Mouse (Mus musculus) forebrain, postnatal 0 days (tissue): ENCODE measurements around the gene Dydc1. TPM values are rescaled to one million over a fixed set of nuclear protein-coding genes. Genes with fewer than 3 reads are reported as not detected.

Source experiments
- ATAC-seq: fragments of 200-750 bp; cut with Nextera tagmentation; 2 replicates; pipeline ENCODE4 v1.8.0; 2017; ENCODE audit warnings: mild to moderate bottlenecking, moderate library complexity
- DNase-seq: peaks from one replicate; pipeline ENCODE4 v3.0.0-alpha.2; 2015
- H3K27ac ChIP-seq: fragments of 300-500 bp; sonication (generic); 2 replicates; pipeline ENCODE4 v1.5.1; 2014; ENCODE audit warnings: low read depth, mild to moderate bottlenecking, antibody characterized with exemption, low read length, moderate library complexity, mixed read lengths
- H3K27me3 ChIP-seq: fragments of 300-500 bp; sonication (generic); 2 replicates; pipeline ENCODE4 v1.6.1; 2014; ENCODE audit warnings: mild to moderate bottlenecking, low read length, mixed read lengths; ENCODE audit not compliant: insufficient read depth
- H3K36me3 ChIP-seq: fragments of 300-500 bp; sonication (generic); 2 replicates; pipeline ENCODE4 v1.6.1; 2014; ENCODE audit warnings: mild to moderate bottlenecking, moderate library complexity; ENCODE audit not compliant: insufficient read depth
- H3K4me1 ChIP-seq: fragments of 300-500 bp; sonication (generic); 2 replicates; pipeline ENCODE4 v1.6.1; 2014; ENCODE audit warnings: antibody characterized with exemption; ENCODE audit not compliant: insufficient read depth
- H3K4me2 ChIP-seq: fragments of 300-500 bp; sonication (generic); 2 replicates; pipeline ENCODE4 v1.6.1; 2014; ENCODE audit warnings: low read depth, mild to moderate bottlenecking, moderate library complexity
- H3K4me3 ChIP-seq: fragments of 300-500 bp; sonication (generic); 2 replicates; pipeline ENCODE4 v1.5.1; 2014; ENCODE audit warnings: low read depth, low read length, mixed read lengths
- H3K9ac ChIP-seq: fragments of 300-500 bp; sonication (generic); 2 replicates; pipeline ENCODE4 v1.6.1; 2014; ENCODE audit warnings: mild to moderate bottlenecking
- H3K9me3 ChIP-seq: fragments of 300-500 bp; sonication (generic); 2 replicates; pipeline ENCODE4 v1.6.1; 2016; ENCODE audit warnings: low read length
- CTCF ChIP-seq: sonication (generic); IDR thresholded peaks from 2 replicates; pipeline ENCODE4 v1.5.1; 2016; ENCODE audit warnings: antibody characterized with exemption, control low read depth, low read depth
- WGBS: fragments of 180-500 bp; shearing (Covaris S2); extraction: QIAGEN DNeasy Blood & Tissue Kit; methylation state at CpG from one replicate; pipeline ENCODE4 v1.1.7; 2014; 5-methylcytosine and 5-hydroxymethylcytosine counted together
- polyA plus RNA-seq: library from polyadenylated mRNA; unstranded; fragments of >200 nt; fragmentation: Nextera tagmentation; extraction: Ambion mirVana; gene quantifications from 2 replicates; pipeline ENCODE4 v1.2.1, GENCODE M21; 2015
- total RNA-seq: library from RNA; depleted of rRNA; stranded (reverse); fragments of >200 nt; gene quantifications from 2 replicates; pipeline ENCODE4 v1.2.3, GENCODE M21; 2014

Dydc1 gene
- total and polyA plus RNA-seq, 2 experiments from 2014 or later, result 0.45 TPM; not detected in 1

- Histone ChIP-seq H3K36me3 (no peaks in the 10 kb centered on the region), H3K27ac (no peak within 1 kb of the TSS), H3K4me1 (0 out of 2 replicates have a peak, but pooled peaks cover 5% of the 10 kb centered on the region), H3K4me2 (no peak within 1 kb of the TSS), H3K4me3 (no peak within 1 kb of the TSS), H3K27me3 (no peaks in the 10 kb centered on the region), H3K9me3 (no peaks in the 10 kb centered on the region), H3K9ac (no peak within 1 kb of the TSS)
- no peak for DNase-seq
- ATAC-seq, result no peak
- TF ChIP-seq CTCF, result no peak
These were observed 3.6 kb upstream of the Dydc1 start, which contains the start of gene Dydc2 for GRCm38 (mm10) chr14:41069108-41069507. Gene Dydc2, minus strand, starts transcription at chr14:41069208.

- no peak overlapping the region for H3K4me3 ChIP-seq
- H3K4me1 ChIP-seq, result 0 out of 2 replicates have a peak, but pooled peaks cover 5% of the 10 kb centered on the region
- 71% methylated on average over 3 of the region's 3 CpGs for WGBS
- H3K27me3 ChIP-seq, result no peaks in the 10 kb centered on the region
- H3K4me2 ChIP-seq, result no peak overlapping the region
- no peak overlapping the region for H3K27ac ChIP-seq
- H3K9ac ChIP-seq, result no peak overlapping the region
- no peaks in the 10 kb centered on the region for H3K9me3 ChIP-seq
- no peaks in the 10 kb centered on the region for H3K36me3 ChIP-seq
- no peak for TF ChIP-seq CTCF
- ATAC-seq (no peak), DNase-seq (no peak)
These were observed 2.4 kb upstream of the Dydc1 start for GRCm38 (mm10) chr14:41070343-41070742.

- no peaks in the 10 kb centered on the region for H3K36me3 ChIP-seq
- peak overlapping the region; percentile 45 for H3K4me3 ChIP-seq
- no peaks in the 10 kb centered on the region for H3K27me3 ChIP-seq
- H3K4me1 ChIP-seq, result 0 out of 2 replicates have a peak, but pooled peaks cover 5% of the 10 kb centered on the region
- peak overlapping the region; percentile 31 for H3K9ac ChIP-seq
- H3K27ac ChIP-seq, result no peak overlapping the region
- ATAC-seq, result no peak; the same call in 1 of the 2 replicates
- 2% methylated on average over 8 of the region's 8 CpGs for WGBS
- TF ChIP-seq CTCF, result no peak
- no peaks in the 10 kb centered on the region for H3K9me3 ChIP-seq
- peak overlapping the region; percentile 69 for H3K4me2 ChIP-seq
- no peak for DNase-seq
These were observed 199 bp downstream of the Dydc1 start for GRCm38 (mm10) chr14:41072944-41073275.

- WGBS, result 94% methylated on average over 2 of the region's 2 CpGs
- H3K4me2 ChIP-seq, result no peak overlapping the region
- no peak overlapping the region for H3K9ac ChIP-seq
- no peaks in the 10 kb centered on the region for H3K9me3 ChIP-seq
- H3K4me1 ChIP-seq, result no peaks in the 10 kb centered on the region
- ATAC-seq, result no peak
- H3K36me3 ChIP-seq, result no peaks in the 10 kb centered on the region
- no peak for DNase-seq
- H3K27ac ChIP-seq, result no peak overlapping the region
- H3K4me3 ChIP-seq, result no peak overlapping the region
- H3K27me3 ChIP-seq, result no peaks in the 10 kb centered on the region
- no peak for TF ChIP-seq CTCF
These were observed 9.7 kb downstream of the Dydc1 start for GRCm38 (mm10) chr14:41082408-41082807.

DNA sequence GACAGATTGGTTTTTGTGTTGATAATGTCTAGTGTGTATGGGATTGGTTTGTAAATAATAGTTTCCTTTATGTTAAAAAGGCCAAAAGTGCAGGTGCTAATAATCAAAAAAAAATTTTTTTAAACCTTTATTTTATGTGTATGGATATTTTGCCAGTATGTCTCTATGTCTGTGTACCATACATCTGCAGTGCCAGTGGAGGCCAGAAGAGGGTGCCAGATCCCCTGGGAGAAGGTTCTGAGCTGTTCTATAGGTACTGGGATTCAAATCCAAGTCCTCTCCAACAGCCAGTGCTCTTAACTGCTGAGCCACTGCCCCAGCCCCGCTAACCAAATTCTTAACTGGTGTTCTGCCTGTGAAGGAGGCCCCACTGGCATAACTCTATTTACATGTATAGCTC, 14.8 kb downstream of the Dydc1 start:
- no peaks in the 10 kb centered on the region for H3K36me3 ChIP-seq
- 89% methylated on average over 1 of the region's 1 CpGs for WGBS
- no peak overlapping the region for H3K9ac ChIP-seq
- peak; percentile 22; the same call in 1 of the 2 replicates for TF ChIP-seq CTCF
- no peak for ATAC-seq
- H3K9me3 ChIP-seq, result no peaks in the 10 kb centered on the region
- H3K27ac ChIP-seq, result no peak overlapping the region
- H3K4me3 ChIP-seq, result no peak overlapping the region
- H3K27me3 ChIP-seq, result no peaks in the 10 kb centered on the region
- no peaks in the 10 kb centered on the region for H3K4me1 ChIP-seq
- no peak for DNase-seq
- H3K4me2 ChIP-seq, result no peak overlapping the region

GRCm38 (mm10) chr14:41090777-41091176, 18.1 kb downstream of the Dydc1 start:
- Histone ChIP-seq H3K9ac (no peak overlapping the region), H3K27me3 (no peaks in the 10 kb centered on the region), H3K27ac (no peak overlapping the region), H3K4me3 (no peak overlapping the region), H3K36me3 (no peaks in the 10 kb centered on the region), H3K4me2 (no peak overlapping the region), H3K9me3 (no peaks in the 10 kb centered on the region), H3K4me1 (no peaks in the 10 kb centered on the region)
- DNase-seq (no peak), ATAC-seq (no peak)
- 56% methylated on average over 8 of the region's 8 CpGs for WGBS
- 0 out of 2 replicates have a peak, but pooled peaks have one; percentile 39 for TF ChIP-seq CTCF

DNA sequence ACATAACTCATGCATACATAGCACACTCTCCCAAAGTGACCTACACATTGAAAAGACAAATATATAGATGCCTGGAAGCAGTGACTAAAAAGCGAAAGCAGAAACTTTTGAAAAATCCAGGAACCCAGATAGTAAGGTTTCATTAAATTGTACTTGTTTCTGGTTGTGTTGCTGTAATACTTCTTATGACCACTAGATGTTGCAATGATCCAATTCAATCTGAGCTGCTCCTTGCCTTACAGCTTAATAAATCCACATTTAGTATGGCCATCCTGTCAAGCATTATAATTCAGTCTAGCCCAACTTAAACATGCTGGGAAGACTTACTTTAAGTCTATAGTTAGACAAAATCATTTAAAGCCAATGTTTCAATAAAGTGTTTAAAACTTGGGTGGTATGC, 21.4 kb downstream of the Dydc1 start:
- Histone ChIP-seq H3K4me3 (no peak overlapping the region), H3K9ac (no peak overlapping the region), H3K27ac (no peak overlapping the region), H3K27me3 (no peaks in the 10 kb centered on the region), H3K4me1 (no peaks in the 10 kb centered on the region), H3K9me3 (no peaks in the 10 kb centered on the region), H3K36me3 (no peaks in the 10 kb centered on the region), H3K4me2 (no peak overlapping the region)
- peak; percentile 76 for TF ChIP-seq CTCF
- 43% methylated on average over 1 of the region's 1 CpGs for WGBS
- ATAC-seq, result peak; percentile 50; the same call in 1 of the 2 replicates
- peak; percentile 2 for DNase-seq
